Mouse (Mus musculus): Measurements from ENCODE around the gene Gmps. TPM values are rescaled to one million over a fixed set of nuclear protein-coding genes. Genes with fewer than 3 reads are reported as not detected.

Gene Gmps
- polyA plus RNA-seq (2017; shearing (Covaris generic)): 10 to 100 TPM; 33.6 to 36.6 TPM

DNA sequence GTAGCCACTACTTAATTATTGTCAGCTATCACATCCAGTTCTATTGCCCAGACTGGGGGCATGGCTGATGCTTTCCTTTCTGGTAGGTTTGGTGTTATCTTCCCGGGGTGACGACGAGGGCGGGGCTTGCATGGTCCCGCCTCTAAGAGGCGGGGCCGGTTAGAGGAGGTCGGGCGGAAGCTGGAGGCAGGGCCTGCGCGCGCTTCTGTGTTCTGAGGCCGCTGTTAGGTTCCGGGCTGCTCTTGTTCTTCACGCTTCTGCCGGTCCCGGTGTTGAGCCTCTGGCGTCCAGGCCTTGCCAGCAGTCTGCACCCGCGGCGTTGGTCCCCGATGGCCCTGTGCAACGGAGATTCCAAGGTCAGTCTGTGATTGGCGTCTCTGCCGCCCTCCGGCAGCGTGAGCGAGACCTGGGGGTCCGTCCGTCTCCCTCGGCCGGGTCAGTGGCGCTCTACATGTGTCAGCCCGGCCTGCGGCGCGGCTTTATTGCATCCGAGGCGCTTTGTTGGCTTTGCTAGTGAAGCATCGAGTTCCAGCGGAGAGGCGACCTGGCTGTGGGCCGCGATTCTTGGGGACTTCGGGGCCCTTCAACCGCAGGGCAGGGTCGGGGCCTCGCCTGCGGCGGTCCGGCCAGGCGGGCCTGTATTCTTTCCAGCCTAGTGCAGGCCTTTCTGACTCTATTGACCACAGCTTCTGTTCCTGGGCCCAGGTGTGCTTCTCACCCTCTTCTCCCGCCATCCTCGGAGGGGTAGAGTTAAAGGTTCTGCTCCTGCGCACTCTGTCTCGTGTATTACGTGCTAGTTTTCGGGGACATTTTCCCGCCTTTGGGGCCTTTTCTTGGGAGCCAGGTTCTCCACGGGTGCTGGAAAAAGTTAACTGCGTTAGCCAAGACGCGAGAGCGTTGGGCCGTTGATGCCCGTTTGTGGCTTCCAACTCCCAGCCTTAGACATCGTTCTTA is at the start of gene Gmps:
TSS of gene Gmps (plus strand) at position 152 of the 954 bp plus-strand sequence.
- peak; percentile 98 for ATAC-seq

DNA sequence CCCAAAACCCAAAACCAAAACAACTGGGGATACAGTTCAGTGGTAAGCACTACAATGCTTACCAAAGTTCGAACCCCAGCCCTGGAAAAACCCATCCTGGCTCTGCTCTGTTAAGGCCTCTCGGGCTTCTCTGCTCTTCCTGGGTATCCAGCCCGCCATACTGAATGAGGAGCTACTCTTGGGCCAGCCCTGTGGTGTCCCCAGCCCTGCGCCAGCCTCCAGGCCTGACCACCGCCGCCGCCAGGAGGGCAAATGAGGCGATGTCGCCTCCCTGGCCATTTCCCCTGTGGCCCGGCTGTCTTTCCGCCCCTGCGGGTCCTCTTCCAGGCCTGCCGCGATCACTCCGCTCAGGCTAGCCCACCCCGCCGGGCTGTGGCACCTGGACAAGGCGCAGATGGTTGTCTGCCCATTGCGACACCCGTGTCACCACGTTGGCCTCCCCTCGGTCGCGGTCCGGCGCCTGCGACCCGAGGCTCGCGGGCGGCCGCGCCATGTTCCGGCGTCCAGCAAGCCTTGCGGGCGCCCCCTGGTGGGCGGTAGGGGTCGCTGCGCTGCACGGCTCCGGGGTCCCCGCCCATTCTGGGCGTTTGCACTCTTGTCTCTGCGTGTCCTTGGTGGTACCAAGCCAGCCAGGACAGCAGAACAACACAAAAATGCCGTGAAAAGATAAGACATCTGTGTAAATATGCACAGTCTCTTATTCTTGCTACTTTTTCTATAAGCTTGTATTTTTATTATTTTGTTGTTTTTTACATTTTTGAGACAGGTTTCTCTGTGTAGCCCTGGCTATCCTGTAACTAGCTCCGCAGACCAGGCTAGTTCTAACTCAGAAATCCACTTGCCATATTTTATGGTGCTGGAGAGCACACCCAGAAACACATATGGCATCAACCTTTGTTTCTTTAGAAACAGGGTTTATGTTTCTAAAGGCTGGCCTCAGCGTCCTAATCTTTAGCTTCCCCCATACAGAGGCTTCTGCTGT is 46.7 kb upstream of the Gmps start, which contains the start of gene E130311K13Rik:
TSS of gene E130311K13Rik (minus strand) at position 595 of the 982 bp plus-strand sequence.
- ATAC-seq: peak; percentile 95

DNA sequence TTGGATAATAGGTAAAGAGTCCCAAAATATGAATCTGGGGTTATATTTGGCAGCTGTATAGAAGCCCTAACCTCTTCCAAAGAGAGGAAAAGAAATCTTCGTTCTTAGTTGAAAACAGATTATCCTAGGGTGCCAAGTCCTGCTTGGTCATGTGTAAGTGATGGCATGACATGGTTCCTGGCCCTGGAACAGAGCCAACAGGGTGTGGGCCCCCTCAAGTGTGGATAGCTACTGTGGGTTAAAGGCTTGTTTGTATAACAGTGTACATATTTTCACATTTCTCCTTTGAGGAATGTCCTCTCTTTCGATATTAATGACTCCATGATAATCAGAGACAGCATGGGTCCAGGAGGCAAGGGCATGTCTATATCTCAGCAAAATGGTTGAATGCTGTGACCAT is 37.0 kb upstream of the Gmps start:
- ATAC-seq: no peak

GRCm38 (mm10) chr3:63941204-63941850 is 34.6 kb upstream of the Gmps start:
- ATAC-seq: no peak

GRCm38 (mm10) chr3:63949837-63950236 is 26.1 kb upstream of the Gmps start:
- ATAC-seq: no peak

GRCm38 (mm10) chr3:63963421-63964099 is 12.3 kb upstream of the Gmps start:
- ATAC-seq: no peak

DNA sequence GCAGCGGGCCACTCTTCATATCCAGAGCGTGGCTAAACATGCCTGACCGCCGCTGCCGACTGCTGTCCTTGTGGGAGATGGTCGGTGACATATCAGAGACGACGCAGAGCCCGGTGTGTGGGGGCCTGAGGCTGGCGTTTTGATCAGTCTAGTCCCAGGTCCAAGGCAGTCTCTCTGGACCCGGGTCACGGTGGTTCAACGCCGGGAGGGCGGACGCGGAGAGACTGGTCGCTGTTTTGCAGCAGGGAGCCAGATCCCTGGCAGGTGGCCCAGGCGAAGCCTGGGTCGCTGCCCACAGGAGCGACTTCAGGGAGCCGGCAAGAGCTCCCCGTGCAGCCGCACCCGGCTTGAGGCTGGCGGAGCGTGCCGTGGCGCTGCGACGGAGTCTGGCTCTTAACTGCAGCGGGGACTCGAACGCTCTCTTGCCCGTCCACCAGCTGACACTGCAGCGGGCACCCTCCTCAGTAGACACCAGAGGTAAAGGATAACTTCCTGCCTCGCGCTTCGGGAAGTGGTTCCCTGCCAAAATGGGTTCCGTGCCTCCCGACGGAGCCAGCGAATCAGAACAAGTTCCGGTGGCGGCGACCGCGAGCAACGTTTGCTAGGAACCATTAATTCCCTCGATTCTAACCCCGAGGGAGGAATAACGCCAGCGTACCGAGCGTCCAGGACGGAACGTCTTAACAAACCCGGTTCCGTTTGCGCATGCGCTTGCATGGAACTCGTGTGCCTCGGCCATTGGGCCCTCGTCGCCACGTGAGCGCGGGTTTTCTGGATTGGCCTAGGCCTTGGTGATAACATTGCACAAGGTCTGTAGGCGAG is 11.6 kb upstream of the Gmps start, which contains the start of gene Slc33a1:
TSS of gene Slc33a1 (minus strand) at position 669 of the 822 bp plus-strand sequence.
- peak; percentile 90 for ATAC-seq

- ATAC-seq: no peak
Observed at GRCm38 (mm10) chr3:63964922-63965249, 11.0 kb upstream of the Gmps start.

GRCm38 (mm10) chr3:63965929-63966328 is 10.0 kb upstream of the Gmps start:
- ATAC-seq: no peak

GRCm38 (mm10) chr3:63977895-63978294 is 2.0 kb downstream of the Gmps start:
- ATAC-seq: no peak

- ATAC-seq: no peak
Observed at GRCm38 (mm10) chr3:63986656-63987055, 10.8 kb downstream of the Gmps start.

- ATAC-seq: no peak
Observed at GRCm38 (mm10) chr3:63988722-63989440, 13.0 kb downstream of the Gmps start.

- no peak for ATAC-seq
Observed at GRCm38 (mm10) chr3:64021436-64021835, 45.5 kb downstream of the Gmps start.

GRCm38 (mm10) chr3:64021867-64022266 is 46.0 kb downstream of the Gmps start:
- no peak for ATAC-seq

GRCm38 (mm10) chr3:64029846-64030245 is 53.9 kb downstream of the Gmps start:
- no peak for ATAC-seq

DNA sequence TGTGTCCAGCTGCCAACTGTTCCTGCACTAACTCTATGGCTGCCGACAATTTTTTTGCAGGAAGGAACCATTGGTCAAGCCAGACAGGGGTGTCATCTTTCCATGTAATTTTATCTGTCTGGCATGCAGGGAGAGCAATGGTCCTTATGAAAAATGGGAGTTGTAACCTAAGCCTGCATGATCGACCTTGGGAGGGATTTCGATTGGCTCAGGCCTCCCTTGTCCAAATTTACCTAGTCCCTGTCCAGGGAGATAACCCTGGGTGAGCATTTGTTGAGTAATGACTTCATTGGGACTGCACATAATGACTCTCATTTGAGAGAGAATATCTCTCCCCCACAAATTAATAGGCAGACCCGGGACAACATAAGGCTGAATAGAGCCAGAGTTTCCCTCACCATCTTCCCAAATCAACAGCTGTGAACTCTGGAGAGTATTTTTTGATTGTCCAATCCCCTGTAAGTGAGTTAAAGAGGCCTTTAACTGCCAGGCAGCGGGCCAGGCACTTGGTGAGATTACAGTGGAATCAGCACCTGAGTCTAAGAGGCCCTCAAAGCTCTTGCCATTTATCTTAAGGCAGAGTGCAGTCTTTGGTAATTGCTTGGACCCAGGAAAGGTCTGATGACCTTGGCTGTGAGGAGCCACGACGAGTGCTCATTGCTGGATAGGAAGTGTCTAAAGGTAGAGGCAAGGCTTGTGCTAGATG is 62.4 kb downstream of the Gmps start:
- no peak for ATAC-seq

- ATAC-seq: no peak
Observed at GRCm38 (mm10) chr3:64039818-64040784, 64.2 kb downstream of the Gmps start.

Measured in activated CD4-positive, CD25-positive, alpha-beta regulatory T cell, adult 4 months (primary cell).